In the genomic region with DNA sequence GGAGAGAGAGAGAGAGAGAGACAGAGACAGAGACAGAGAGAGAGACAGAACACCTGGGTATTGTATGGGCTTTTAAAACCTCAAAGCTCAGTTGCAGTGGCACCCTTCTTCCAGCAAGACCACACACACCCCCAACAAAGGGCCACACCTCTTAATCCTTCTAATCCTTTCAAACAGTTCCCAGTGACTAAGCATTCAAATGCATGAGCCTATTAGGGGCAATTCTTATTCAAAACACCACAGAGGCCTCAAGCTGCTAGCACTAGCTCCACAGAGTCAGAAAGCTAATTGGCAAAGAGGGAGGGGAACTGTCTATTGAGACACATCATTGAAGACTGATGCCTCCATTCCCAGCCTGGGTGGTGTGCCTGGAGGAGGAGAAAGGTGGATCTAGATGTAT, we compare ENCODE assay signal across 35 mouse cellular contexts. TPM values are rescaled to one million over a fixed set of nuclear protein-coding genes. Genes with fewer than 3 reads are reported as not detected.
"Had no signal": no experiment of that assay in that cellular context is flagged by ENCODE, and none has a peak within 500 bp of the region (broad histone marks: within the 10 kb centered on the region; RNA-seq: fewer than 3 reads in every experiment).

No protein-coding gene starts in this region.

- H3K36me3 ChIP-seq: limb, embryonic 10.5 days; limb, embryonic 12.5 days; limb, embryonic 13.5 days; limb, embryonic 15.5 days; liver, embryonic 12.5 days; liver, embryonic 13.5 days; liver, embryonic 15.5 days; lung, embryonic 15.5 days; midbrain, embryonic 10.5 days; midbrain, embryonic 12.5 days; midbrain, embryonic 13.5 days; midbrain, embryonic 15.5 days; neural tube, embryonic 12.5 days; neural tube, embryonic 13.5 days had no signal

- H3K9ac ChIP-seq: limb, embryonic 12.5 days; limb, embryonic 13.5 days; limb, embryonic 15.5 days; liver, embryonic 12.5 days; liver, embryonic 13.5 days; liver, embryonic 14.5 days; liver, embryonic 15.5 days; liver, postnatal 0 days; lung, embryonic 14.5 days; lung, embryonic 15.5 days; midbrain, embryonic 12.5 days; midbrain, embryonic 13.5 days; midbrain, embryonic 15.5 days; neural tube, embryonic 12.5 days; neural tube, embryonic 13.5 days had no signal

- H3K4me2 ChIP-seq: limb, embryonic 12.5 days; limb, embryonic 13.5 days; limb, embryonic 15.5 days; liver, embryonic 11.5 days; liver, embryonic 12.5 days; liver, embryonic 13.5 days; liver, embryonic 15.5 days; lung, embryonic 14.5 days; lung, embryonic 15.5 days; midbrain, embryonic 11.5 days; midbrain, embryonic 12.5 days; midbrain, embryonic 13.5 days; midbrain, embryonic 15.5 days; neural tube, embryonic 12.5 days; neural tube, embryonic 13.5 days had no signal

- DNase-seq: left cerebral cortex, postnatal 4 days; liver; liver, embryonic 13.5 days; liver, postnatal 0 days; lung, adult 18-20 months; lung, adult 2 months; lung, embryonic 14.5 days; lung, postnatal 10 days; lung, postnatal 14 days; lung, postnatal 36 days; lung, postnatal 4 days; midbrain, embryonic 14.5 days had no signal

- ATAC-seq: liver, embryonic 12.5 days; liver, postnatal 0 days; lung, postnatal 0 days; midbrain, embryonic 13.5 days; midbrain, embryonic 15.5 days had no signal

- H3K4me1 ChIP-seq: limb, embryonic 12.5 days; limb, embryonic 15.5 days; liver, embryonic 12.5 days; liver, embryonic 13.5 days; liver, embryonic 15.5 days; megakaryocyte, embryonic 14.5 days; midbrain, embryonic 12.5 days; midbrain, embryonic 13.5 days; midbrain, embryonic 15.5 days; neural tube, embryonic 12.5 days; neural tube, embryonic 13.5 days had no signal

- H3K9me3 ChIP-seq: limb, embryonic 10.5 days; limb, embryonic 15.5 days; liver, embryonic 12.5 days; liver, embryonic 13.5 days; liver, embryonic 15.5 days; lung, embryonic 15.5 days; midbrain, embryonic 13.5 days; neural tube, embryonic 13.5 days had no signal

- H3K27me3 ChIP-seq: limb, embryonic 12.5 days; limb, embryonic 13.5 days; limb, embryonic 15.5 days; liver, embryonic 12.5 days; liver, embryonic 13.5 days; liver, embryonic 15.5 days; lung, embryonic 15.5 days; megakaryocyte, embryonic 14.5 days; midbrain, embryonic 12.5 days; midbrain, embryonic 13.5 days; midbrain, embryonic 15.5 days; neural tube, embryonic 12.5 days; neural tube, embryonic 13.5 days had no signal

- H3K27ac ChIP-seq: limb, embryonic 10.5 days; limb, embryonic 12.5 days; limb, embryonic 13.5 days; limb, embryonic 15.5 days; liver, embryonic 12.5 days; liver, embryonic 13.5 days; liver, embryonic 14.5 days; liver, embryonic 15.5 days; lung, embryonic 15.5 days; macrophage; midbrain, embryonic 10.5 days; midbrain, embryonic 12.5 days; midbrain, embryonic 13.5 days; midbrain, embryonic 15.5 days; neural tube, embryonic 12.5 days; neural tube, embryonic 13.5 days had no signal

- H3K4me3 ChIP-seq: limb, embryonic 10.5 days; limb, embryonic 12.5 days; limb, embryonic 13.5 days; limb, embryonic 15.5 days; liver, embryonic 12.5 days; liver, embryonic 13.5 days; liver, embryonic 15.5 days; lung, embryonic 15.5 days; megakaryocyte, embryonic 14.5 days; midbrain, embryonic 10.5 days; midbrain, embryonic 12.5 days; midbrain, embryonic 13.5 days; midbrain, embryonic 15.5 days; myocyte; neural tube, embryonic 12.5 days; neural tube, embryonic 13.5 days had no signal

RNA-seq across cellular contexts. Expression of a gene that starts 8.5 kb away (rescaled TPM):
- total RNA-seq: megakaryocyte progenitor cell, adult 5-6 weeks; megakaryocyte, adult 5-6 weeks; monocyte, adult 5-6 weeks had no signal
- polyA plus RNA-seq: macrophage had no signal
